19 mouse cellular contexts compared by ENCODE assay signal in genomic region chr13:37151835-37152516, GRCm38 (mm10).
DNase-seq lines count a peak whose midpoint lies in the region; ATAC-seq and TF ChIP-seq lines count a peak whose summit lies in the region.
"Had no signal": no experiment of that assay in that cellular context is flagged by ENCODE, and none has a peak within 500 bp of the region (broad histone marks: within the 10 kb centered on the region; RNA-seq: fewer than 3 reads in every experiment).

No protein-coding gene starts in this region.

- no peak overlapping the region for H3K4me2 ChIP-seq in forebrain, embryonic 11.5 days (ENCODE audit: low read depth, low read length, severe bottlenecking)
- no peak overlapping the region for H3K4me2 ChIP-seq in hindbrain, postnatal 0 days (ENCODE audit: low read depth, low read length)
- no peak overlapping the region for H3K4me2 ChIP-seq in forebrain, embryonic 15.5 days (replicated peaks)
- H3K4me2 ChIP-seq: embryonic facial prominence, embryonic 13.5 days; intestine, embryonic 15.5 days; kidney, embryonic 15.5 days; limb, embryonic 12.5 days had no signal

- H3K4me3 ChIP-seq in forebrain, embryonic 11.5 days (ENCODE audit: low read depth, low read length), result no peak overlapping the region
- H3K4me3 ChIP-seq in forebrain, embryonic 10.5 days, result no peak overlapping the region
- H3K4me3 ChIP-seq in hindbrain, postnatal 0 days (ENCODE audit: low read length), result no peak overlapping the region
- no peak overlapping the region for H3K4me3 ChIP-seq in hindbrain, embryonic 10.5 days
- no peak overlapping the region for H3K4me3 ChIP-seq in forebrain, embryonic 15.5 days
- H3K4me3 ChIP-seq: embryonic facial prominence, embryonic 13.5 days; gastrocnemius, adult 2 months; intestine, embryonic 15.5 days; kidney, embryonic 15.5 days; limb, embryonic 12.5 days; megakaryocyte, embryonic 14.5 days had no signal

- no peak for DNase-seq in forebrain, embryonic 11.5 days (ENCODE audit: low spot score)
- DNase-seq in forebrain, embryonic 10.5 days (ENCODE audit: extremely low spot score, low spot score), result no peak
- peak; percentile 44 for DNase-seq in hindbrain, postnatal 0 days (ENCODE audit: low spot score)
- DNase-seq in hindbrain, embryonic 10.5 days (ENCODE audit: low spot score), result no peak
- peak; percentile 20 for DNase-seq in retina, embryonic 14.5 days (ENCODE audit: low spot score)
- DNase-seq in spleen, postnatal 4 days (ENCODE audit: low spot score in 2 of 2), result no peak
- DNase-seq in urinary bladder, postnatal 25 days (ENCODE audit: low spot score), result no peak
- DNase-seq: adrenal gland, adult 8-10 months; cerebellum, adult 11-12 months; gastrocnemius, adult 2 months; right cerebral cortex, adult 18-20 months; spleen, adult 18-20 months had no signal

- WGBS in forebrain, embryonic 11.5 days, result 41% methylated on average over 4 of the region's 4 CpGs
- 65% methylated on average over 4 of the region's 4 CpGs for WGBS in forebrain, embryonic 10.5 days
- WGBS in hindbrain, postnatal 0 days, result 33% methylated on average over 4 of the region's 4 CpGs
- WGBS in hindbrain, embryonic 10.5 days, result 69% methylated on average over 4 of the region's 4 CpGs
- WGBS in forebrain, embryonic 15.5 days, result 11% methylated on average over 4 of the region's 4 CpGs

- H3K9ac ChIP-seq in forebrain, embryonic 11.5 days (ENCODE audit: low read length), result no peak overlapping the region
- no peak overlapping the region for H3K9ac ChIP-seq in hindbrain, postnatal 0 days (replicated peaks; ENCODE audit: low read length)
- no peak overlapping the region for H3K9ac ChIP-seq in forebrain, embryonic 15.5 days (replicated peaks)
- H3K9ac ChIP-seq: embryonic facial prominence, embryonic 13.5 days; intestine, embryonic 15.5 days; kidney, embryonic 15.5 days; limb, embryonic 12.5 days; liver, embryonic 14.5 days had no signal

- H3K36me3 ChIP-seq in forebrain, embryonic 11.5 days (ENCODE audit: control insufficient read depth, insufficient read depth, low read length), result no peaks in the 10 kb centered on the region
- H3K36me3 ChIP-seq in forebrain, embryonic 10.5 days (replicated peaks), result no peaks in the 10 kb centered on the region
- no peaks in the 10 kb centered on the region for H3K36me3 ChIP-seq in hindbrain, postnatal 0 days (ENCODE audit: insufficient read depth, low read length)
- H3K36me3 ChIP-seq in hindbrain, embryonic 10.5 days, result no peaks in the 10 kb centered on the region
- H3K36me3 ChIP-seq in forebrain, embryonic 15.5 days, result no peaks in the 10 kb centered on the region
- H3K36me3 ChIP-seq: embryonic facial prominence, embryonic 13.5 days; intestine, embryonic 15.5 days; kidney, embryonic 15.5 days; limb, embryonic 12.5 days had no signal

- TF ChIP-seq CTCF in hindbrain, postnatal 0 days (IDR thresholded peaks at IDR 0.05; ENCODE audit: low read depth), result no peak

- no peaks in the 10 kb centered on the region for H3K9me3 ChIP-seq in forebrain, embryonic 11.5 days (ENCODE audit: control insufficient read depth, low read length)
- H3K9me3 ChIP-seq in forebrain, embryonic 10.5 days, result no peaks in the 10 kb centered on the region
- no peaks in the 10 kb centered on the region for H3K9me3 ChIP-seq in hindbrain, postnatal 0 days (ENCODE audit: low read length)
- H3K9me3 ChIP-seq in hindbrain, embryonic 10.5 days, result no peaks in the 10 kb centered on the region
- H3K9me3 ChIP-seq in forebrain, embryonic 15.5 days, result no peaks in the 10 kb centered on the region
- H3K9me3 ChIP-seq: embryonic facial prominence, embryonic 13.5 days; intestine, embryonic 15.5 days; kidney, embryonic 15.5 days; limb, embryonic 12.5 days had no signal

- peak; percentile 82 for ATAC-seq in forebrain, embryonic 11.5 days (replicated peaks; ENCODE audit: low FRiP score)
- peak; percentile 47; the same call in 1 of the 2 replicates for ATAC-seq in hindbrain, postnatal 0 days
- peak; percentile 84 for ATAC-seq in forebrain, embryonic 15.5 days (replicated peaks)
- ATAC-seq: intestine, embryonic 15.5 days had no signal

- H3K27me3 ChIP-seq in forebrain, embryonic 11.5 days (ENCODE audit: control insufficient read depth, insufficient read depth, low read length), result no peaks in the 10 kb centered on the region
- no peaks in the 10 kb centered on the region for H3K27me3 ChIP-seq in forebrain, embryonic 10.5 days (ENCODE audit: poor library complexity, severe bottlenecking)
- no peaks in the 10 kb centered on the region for H3K27me3 ChIP-seq in hindbrain, postnatal 0 days (ENCODE audit: insufficient read depth, low read length)
- no peaks in the 10 kb centered on the region for H3K27me3 ChIP-seq in hindbrain, embryonic 10.5 days (ENCODE audit: insufficient read depth, poor library complexity, severe bottlenecking)
- no peaks in the 10 kb centered on the region for H3K27me3 ChIP-seq in forebrain, embryonic 15.5 days
- H3K27me3 ChIP-seq: embryonic facial prominence, embryonic 13.5 days; intestine, embryonic 15.5 days; kidney, embryonic 15.5 days; limb, embryonic 12.5 days; megakaryocyte, embryonic 14.5 days had no signal

- no peaks in the 10 kb centered on the region; the same call in 1 of the 2 replicates for H3K4me1 ChIP-seq in forebrain, embryonic 11.5 days (replicated peaks; ENCODE audit: control insufficient read depth, insufficient read depth, low read length)
- peaks cover 25% of the 10 kb centered on the region for H3K4me1 ChIP-seq in forebrain, embryonic 10.5 days
- peaks cover 6% of the 10 kb centered on the region for H3K4me1 ChIP-seq in hindbrain, postnatal 0 days (ENCODE audit: insufficient read depth, low read length)
- peaks cover 10% of the 10 kb centered on the region for H3K4me1 ChIP-seq in hindbrain, embryonic 10.5 days (replicated peaks)
- H3K4me1 ChIP-seq in forebrain, embryonic 15.5 days, result peaks cover 16% of the 10 kb centered on the region
- H3K4me1 ChIP-seq: embryonic facial prominence, embryonic 13.5 days; intestine, embryonic 15.5 days; kidney, embryonic 15.5 days; limb, embryonic 12.5 days had no signal

- no peak overlapping the region for H3K27ac ChIP-seq in forebrain, embryonic 11.5 days (ENCODE audit: low read depth, low read length)
- H3K27ac ChIP-seq in forebrain, embryonic 10.5 days, result no peak overlapping the region
- H3K27ac ChIP-seq in hindbrain, postnatal 0 days, result no peak overlapping the region
- no peak overlapping the region for H3K27ac ChIP-seq in hindbrain, embryonic 10.5 days
- no peak overlapping the region for H3K27ac ChIP-seq in forebrain, embryonic 15.5 days (replicated peaks)
- H3K27ac ChIP-seq: embryonic facial prominence, embryonic 13.5 days; gastrocnemius, adult 2 months; intestine, embryonic 15.5 days; kidney, embryonic 15.5 days; limb, embryonic 12.5 days; liver, embryonic 14.5 days had no signal

Comparison
In these comparisons a context has a peak if more than half of its experiments do, and no peak if none do; other contexts are left out.
1. DNase-seq: peak in hindbrain, postnatal 0 days (single experiment) and retina, embryonic 14.5 days (single experiment); none in forebrain, embryonic 11.5 days (single experiment), forebrain, embryonic 10.5 days (single experiment), hindbrain, embryonic 10.5 days (single experiment), spleen, postnatal 4 days (0 of 2) and urinary bladder, postnatal 25 days (single experiment).
2. Peak in every context shown above with its lines, with median percentiles within 50 percentile points of each other: ATAC-seq.